Mouse (Mus musculus) limb, embryonic 11.5 days (tissue): Measurements from ENCODE around the gene C2cd2. TPM values are rescaled to one million over a fixed set of nuclear protein-coding genes. Genes with fewer than 3 reads are reported as not detected.

Experiments
- ATAC-seq: fragments of 200-750 bp; cut with Nextera tagmentation; 2 replicates; pipeline ENCODE4 v1.8.0; 2017; ENCODE audit warnings: low read depth; ENCODE audit not compliant: insufficient number of reproducible peaks, low FRiP score, low TSS enrichment
- DNase-seq: peaks from one replicate; pipeline ENCODE4 v3.0.0-alpha.2; 2015; ENCODE audit warnings: low spot score
- H3K27ac ChIP-seq: fragments of 300-500 bp; sonication (generic); replicated peaks from 2 replicates; pipeline ENCODE4 v1.5.1; 2014; ENCODE audit warnings: low read depth, mild to moderate bottlenecking, low read length
- H3K27me3 ChIP-seq: fragments of 300-500 bp; sonication (generic); 2 replicates; pipeline ENCODE4 v1.6.1; 2014; ENCODE audit warnings: mild to moderate bottlenecking, low read length, mixed read lengths; ENCODE audit not compliant: control insufficient read depth, insufficient read depth
- H3K36me3 ChIP-seq: fragments of 300-500 bp; sonication (generic); 2 replicates; pipeline ENCODE4 v1.6.1; 2014; ENCODE audit warnings: mild to moderate bottlenecking, low read length, moderate library complexity, mixed read lengths; ENCODE audit not compliant: control insufficient read depth, insufficient read depth
- H3K4me1 ChIP-seq: fragments of 300-500 bp; sonication (generic); 2 replicates; pipeline ENCODE4 v1.6.1; 2014; ENCODE audit warnings: low read length, mixed read lengths; ENCODE audit not compliant: control insufficient read depth, insufficient read depth
- H3K4me2 ChIP-seq: fragments of 300-500 bp; sonication (generic); 2 replicates; pipeline ENCODE4 v1.6.1; 2014; ENCODE audit warnings: low read depth, mild to moderate bottlenecking, moderate library complexity; ENCODE audit not compliant: severe bottlenecking
- H3K4me3 ChIP-seq: fragments of 300-500 bp; sonication (generic); 2 replicates; pipeline ENCODE4 v1.5.1; 2014; ENCODE audit warnings: low read depth, low read length
- H3K9ac ChIP-seq: fragments of 300-500 bp; sonication (generic); 2 replicates; pipeline ENCODE4 v1.6.1; 2014; ENCODE audit warnings: mild to moderate bottlenecking, low read length
- H3K9me3 ChIP-seq: fragments of 300-500 bp; sonication (generic); 2 replicates; pipeline ENCODE4 v1.6.1; 2016; ENCODE audit warnings: low read length; ENCODE audit not compliant: control insufficient read depth
- WGBS: fragments of 180-500 bp; shearing (Covaris S2); extraction: QIAGEN DNeasy Blood & Tissue Kit; methylation state at CpG from one replicate; pipeline ENCODE4 v1.1.7; 2014; 5-methylcytosine and 5-hydroxymethylcytosine counted together
- microRNA-seq: library from miRNA; unstranded; fragments of <30 nt; microRNA quantifications from one replicate; pipeline ENCODE4, GENCODE M21; 2016
- polyA plus RNA-seq: library from polyadenylated mRNA; unstranded; fragments of >200 nt; fragmentation: Nextera tagmentation; extraction: Ambion mirVana; gene quantifications from 2 replicates; pipeline ENCODE4 v1.2.1, GENCODE M21; 2014

C2cd2 gene
- polyA plus RNA-seq, 1 experiment from 2014 or later: 13.4 TPM

DNA sequence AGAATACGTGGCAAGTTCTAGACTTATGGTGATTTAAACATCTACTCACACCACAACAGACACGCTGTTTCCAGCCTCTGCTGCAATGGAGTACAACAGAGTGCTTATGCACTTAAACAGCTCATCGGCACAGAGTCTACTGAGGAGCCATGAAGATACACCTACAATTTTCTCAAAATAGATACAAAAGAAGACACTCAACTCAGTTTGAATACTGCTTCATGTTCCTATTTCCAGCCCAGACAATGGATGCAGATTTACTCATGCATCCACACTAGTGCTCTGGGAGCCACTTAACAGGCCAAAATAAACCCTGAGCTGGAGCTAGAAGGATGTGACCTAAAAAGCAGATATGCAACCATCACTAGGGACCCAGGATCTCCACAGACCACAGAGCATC is 153.5 kb downstream of the C2cd2 start:
- Histone ChIP-seq H3K4me3 (no peak overlapping the region), H3K9me3 (no peaks in the 10 kb centered on the region), H3K4me2 (no peak overlapping the region), H3K27me3 (no peaks in the 10 kb centered on the region), H3K27ac (no peak overlapping the region), H3K9ac (no peak overlapping the region), H3K4me1 (no peaks in the 10 kb centered on the region), H3K36me3 (peaks cover 23% of the 10 kb centered on the region; the same call in 1 of the 2 replicates)
- DNase-seq (no peak), ATAC-seq (no peak)
- 95% methylated on average over 3 of the region's 3 CpGs for WGBS

DNA sequence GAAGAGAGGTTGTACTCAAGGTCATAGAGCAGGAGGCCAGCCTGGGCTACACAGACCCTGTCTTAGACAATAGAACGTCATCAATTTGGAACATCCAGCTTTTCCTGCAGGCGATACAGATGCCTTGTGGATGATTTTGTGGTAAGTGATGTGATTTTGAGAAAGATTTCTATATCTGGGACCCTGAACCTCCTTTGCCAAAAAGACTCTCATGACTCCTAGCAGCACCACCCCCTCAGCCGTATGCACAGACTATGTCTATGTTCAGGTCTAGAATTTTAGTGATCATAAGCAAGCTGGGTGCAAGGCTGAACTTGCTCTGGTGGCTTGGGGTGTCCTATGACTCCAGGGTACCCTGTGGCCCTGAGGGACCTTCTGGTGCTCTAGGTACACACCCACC is 156.8 kb downstream of the C2cd2 start:
- Histone ChIP-seq H3K4me2 (no peak overlapping the region), H3K36me3 (peaks cover 16% of the 10 kb centered on the region; the same call in 1 of the 2 replicates), H3K9me3 (no peaks in the 10 kb centered on the region), H3K27me3 (no peaks in the 10 kb centered on the region), H3K4me1 (no peaks in the 10 kb centered on the region), H3K27ac (no peak overlapping the region), H3K9ac (no peak overlapping the region), H3K4me3 (no peak overlapping the region)
- no peak for DNase-seq
- 98% methylated on average over 3 of the region's 3 CpGs for WGBS
- ATAC-seq: no peak

Small RNAs within 50 kb of the gene (microRNA-seq; reads per million reads assigned to microRNA genes)
- gene Mir6964: not detected

Other genes with a start within 250 kb of the C2cd2 start
- 3.8 and 4.0 TPM in 2 replicates for gene Ripk4, start 198.8 kb downstream of the C2cd2 start, polyA plus RNA-seq
- 13.2 and 14.2 TPM in 2 replicates for gene Prdm15, start 110.7 kb downstream of the C2cd2 start, polyA plus RNA-seq
- gene Zbtb21, start within 50 bp of the C2cd2 start, polyA plus RNA-seq: 15.9 and 16.2 TPM in 2 replicates
- gene B230307C23Rik, start 34.7 kb upstream of the C2cd2 start, polyA plus RNA-seq: 19.2 and 20.6 TPM in 2 replicates
- 31.7 and 35.4 TPM in 2 replicates for gene A630089N07Rik, start 119.9 kb upstream of the C2cd2 start, polyA plus RNA-seq